Mouse (Mus musculus) liver, adult 2 months (tissue): ENCODE measurements around the gene Irs3.
A peak's percentile ranks its signal among the peaks of the same experiment; 100 is the strongest.

Experiments
- CTCF ChIP-seq: fragments of 200-500 bp; IDR thresholded peaks from 2 replicates; pipeline ENCODE4 v1.5.1; 2011; ENCODE audit warnings: low read depth, low read length, control low read depth
- POLR2A ChIP-seq: fragments of 200-500 bp; IDR thresholded peaks from 2 replicates; pipeline ENCODE4 v1.6.1; 2011; ENCODE audit warnings: low read length, control low read depth; ENCODE audit not compliant: insufficient read depth; ENCODE audit errors: extremely low read depth

- TF ChIP-seq CTCF, result no peak
- peak; percentile 74; the same call in 1 of the 2 replicates for TF ChIP-seq POLR2A
Measured at GRCm38 (mm10) chr5:137600619-137601364, 44.7 kb downstream of the Irs3 start, which contains the start of gene Mospd3.
